Mouse (Mus musculus) right cerebral cortex, postnatal 25 days (tissue): ENCODE data around the gene Cep170b.
A peak's percentile ranks its signal among the peaks of the same experiment; 100 is the strongest.

Experiments
- DNase-seq: peaks from one replicate; pipeline ENCODE4 v3.0.0; 2022

The Cep170b gene

GRCm38 (mm10) chr12:112737081-112737480, 16.8 kb downstream of the Cep170b start:
- DNase-seq: no peak

- no peak for DNase-seq
Observed at GRCm38 (mm10) chr12:112737761-112738160, 17.5 kb downstream of the Cep170b start.

GRCm38 (mm10) chr12:112738281-112739022, 18.2 kb downstream of the Cep170b start:
- no peak for DNase-seq

- DNase-seq: no peak
Observed at GRCm38 (mm10) chr12:112739023-112739568, 18.8 kb downstream of the Cep170b start.

- no peak for DNase-seq
Observed at GRCm38 (mm10) chr12:112742768-112743167, 22.5 kb downstream of the Cep170b start.

- peak; percentile 81 for DNase-seq
Observed at GRCm38 (mm10) chr12:112743168-112743975, 23.1 kb downstream of the Cep170b start.

GRCm38 (mm10) chr12:112744211-112744610, 24.0 kb downstream of the Cep170b start:
- no peak for DNase-seq

- DNase-seq: no peak
Observed at GRCm38 (mm10) chr12:112744891-112745580, 24.8 kb downstream of the Cep170b start.

- DNase-seq: no peak
Observed at GRCm38 (mm10) chr12:112745716-112746115, 25.5 kb downstream of the Cep170b start.

GRCm38 (mm10) chr12:112746461-112746807, 26.2 kb downstream of the Cep170b start:
- DNase-seq: no peak

- no peak for DNase-seq
Observed at GRCm38 (mm10) chr12:112746808-112747605, 26.8 kb downstream of the Cep170b start.

GRCm38 (mm10) chr12:112747606-112747970, 27.3 kb downstream of the Cep170b start:
- no peak for DNase-seq

GRCm38 (mm10) chr12:112750976-112751375, 30.7 kb downstream of the Cep170b start:
- DNase-seq: no peak

- no peak for DNase-seq
Observed at GRCm38 (mm10) chr12:112752399-112752798, 32.1 kb downstream of the Cep170b start.

GRCm38 (mm10) chr12:112755900-112756299, 35.6 kb downstream of the Cep170b start:
- no peak for DNase-seq

- DNase-seq: no peak
Observed at GRCm38 (mm10) chr12:112757896-112758295, 37.6 kb downstream of the Cep170b start.

- DNase-seq: no peak
Observed at GRCm38 (mm10) chr12:112759471-112759870, 39.2 kb downstream of the Cep170b start.

GRCm38 (mm10) chr12:112760154-112760926, 40.1 kb downstream of the Cep170b start, which contains the start of gene Pld4:
Gene Pld4, plus strand, starts transcription at chr12:112760655.
- no peak for DNase-seq

- no peak for DNase-seq
Observed at GRCm38 (mm10) chr12:112761411-112761810, 41.2 kb downstream of the Cep170b start.

GRCm38 (mm10) chr12:112762018-112762417, 41.8 kb downstream of the Cep170b start:
- DNase-seq: no peak

GRCm38 (mm10) chr12:112763176-112763575, 42.9 kb downstream of the Cep170b start:
- no peak for DNase-seq

GRCm38 (mm10) chr12:112764141-112764540, 43.9 kb downstream of the Cep170b start:
- DNase-seq: no peak
